Mouse (Mus musculus): ENCODE data around the gene Reep6. TPM values are rescaled to one million over a fixed set of nuclear protein-coding genes. Genes with fewer than 3 reads are reported as not detected.

Gene Reep6
- total RNA-seq, 2 experiments from 2014 or later, result 9.3 to 10.1 TPM

DNA sequence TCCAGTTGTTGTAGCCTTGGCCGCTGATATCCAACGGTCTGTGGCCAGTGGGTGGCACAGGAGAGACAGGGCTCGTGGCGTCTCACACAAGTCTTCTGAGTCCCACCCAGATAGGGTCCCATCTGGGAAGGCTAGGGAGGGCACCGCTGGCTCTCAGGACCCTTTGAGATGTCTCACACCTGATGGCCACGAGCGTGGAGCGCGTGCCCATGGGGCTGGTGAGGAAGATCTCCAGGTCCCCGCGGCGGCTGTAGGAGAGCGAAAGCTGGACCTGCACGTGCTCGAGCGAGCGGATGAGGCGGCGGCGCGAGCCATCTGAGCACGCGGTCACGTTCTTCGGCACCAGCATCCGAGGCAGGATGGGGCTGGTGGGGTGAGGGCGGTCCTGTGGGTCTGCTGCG is 6.9 kb upstream of the Reep6 start:
- intact Hi-C loops (cut with DNase I), result no loop called here
- peak in 1 of 2 experiments; percentile 72 for DNase-seq (ENCODE audit: extremely low spot score in 1 of 2, low spot score in 2 of 2)

DNA sequence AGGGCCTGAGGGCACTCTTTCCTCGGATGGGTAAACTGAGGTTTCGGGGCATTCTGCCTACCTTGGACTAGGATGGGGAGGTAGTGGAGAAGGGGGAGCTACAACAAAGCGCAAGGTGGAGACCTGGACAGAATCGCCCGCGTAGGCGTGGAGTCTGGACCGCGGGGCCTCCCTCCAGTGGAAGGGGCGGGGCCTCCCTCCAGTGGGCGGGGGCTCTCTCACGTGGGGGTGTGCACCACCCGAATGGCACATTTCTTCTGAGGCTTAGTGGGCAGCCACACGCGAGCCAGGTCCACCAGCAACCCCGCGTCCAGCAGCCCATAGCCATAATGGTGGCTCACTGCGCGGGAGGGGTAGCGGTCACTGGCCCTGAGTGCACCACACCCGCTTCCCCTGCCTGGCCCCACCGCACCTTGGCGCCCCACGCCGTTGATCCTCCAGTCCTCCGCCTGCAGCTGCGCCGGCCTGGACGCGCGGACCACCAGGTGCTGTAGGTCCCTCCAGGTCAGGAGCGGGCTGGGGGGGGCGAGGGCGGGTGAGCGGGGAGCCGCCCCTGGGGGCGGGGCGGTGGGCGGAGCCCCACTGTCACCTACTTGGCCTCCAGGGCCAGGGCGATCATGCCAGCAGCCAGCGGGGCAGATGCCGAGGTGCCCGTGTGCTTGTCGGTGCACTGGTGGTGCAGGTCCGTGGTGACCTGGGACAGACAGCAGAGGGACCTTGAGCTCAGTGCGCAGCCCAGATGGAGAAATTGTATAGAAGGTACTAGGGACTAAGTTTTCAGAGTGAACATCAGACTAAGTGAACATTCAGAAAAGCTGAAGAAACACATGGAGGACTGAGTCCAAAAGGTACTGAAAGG is 6.3 kb upstream of the Reep6 start:
- intact Hi-C loops (cut with DNase I), result no loop called here
- peak in 1 of 2 experiments; percentile 81 for DNase-seq (ENCODE audit: extremely low spot score in 1 of 2, low spot score in 2 of 2)

DNA sequence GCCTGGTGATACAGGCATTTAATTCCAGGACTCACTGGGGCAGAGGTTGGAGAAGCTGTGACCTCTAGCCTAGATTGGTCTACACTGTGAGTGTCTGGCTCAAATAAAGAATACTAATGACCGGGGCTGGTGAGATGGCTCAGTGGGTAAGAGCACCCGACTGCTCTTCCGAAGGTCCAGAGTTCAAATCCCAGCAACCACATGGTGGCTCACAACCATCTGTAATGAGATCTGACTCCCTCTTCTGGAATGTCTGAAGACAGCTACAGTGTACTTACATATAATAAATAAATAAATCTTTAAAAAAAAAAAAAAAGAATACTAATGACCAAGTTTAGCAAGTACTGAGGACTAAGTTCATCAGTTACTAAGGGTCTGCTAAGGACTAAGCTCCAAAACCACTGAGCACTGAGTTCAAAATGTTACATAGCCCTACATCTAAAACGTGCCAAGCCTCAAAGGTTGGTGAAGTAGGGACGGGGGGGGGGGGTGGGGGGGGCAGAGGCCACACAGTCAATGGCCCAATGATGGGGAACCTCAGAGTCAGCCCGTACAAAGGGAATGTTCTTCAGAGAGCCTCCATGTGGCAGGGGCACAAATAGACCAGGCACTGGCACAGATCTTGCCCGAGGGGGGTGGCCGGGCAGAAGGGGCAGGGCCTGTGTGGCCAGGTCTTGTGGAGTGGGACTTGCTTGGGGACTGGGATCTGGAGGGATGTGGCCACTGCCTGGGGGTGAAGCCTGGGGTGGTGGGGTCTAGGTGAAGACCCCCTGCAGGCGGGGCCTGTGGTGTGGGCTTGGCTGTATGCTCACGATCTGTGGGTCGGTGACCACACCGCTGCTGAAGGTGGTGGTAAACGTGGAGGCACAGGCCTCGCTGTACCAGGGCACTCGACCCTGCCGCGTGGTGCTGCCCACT is 5.4 kb upstream of the Reep6 start:
- DNase-seq (ENCODE audit: extremely low spot score in 1 of 2, low spot score in 2 of 2), result peak in 1 of 2 experiments; percentile 44

DNA sequence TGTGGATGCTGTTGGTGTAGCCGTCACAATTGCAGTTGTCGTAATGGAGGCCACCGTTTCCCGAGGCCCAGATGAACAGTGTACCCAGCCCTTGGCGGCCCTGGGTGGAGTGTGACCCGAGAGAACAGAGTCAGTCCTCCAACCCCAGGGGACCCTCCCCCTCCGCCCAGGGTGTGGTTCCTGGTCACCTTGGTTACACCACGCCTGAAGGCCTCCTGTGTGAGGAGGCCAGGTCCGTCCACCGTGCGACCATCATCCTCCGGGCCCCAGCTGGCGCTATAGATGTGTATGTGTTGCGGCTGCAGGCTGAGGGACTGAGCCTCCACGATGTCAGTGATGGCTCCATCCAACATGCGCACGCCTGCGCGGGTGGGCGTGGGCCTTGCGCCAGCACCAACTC is 4.7 kb upstream of the Reep6 start:
- intact Hi-C loops (cut with DNase I), result no loop called here
- DNase-seq (ENCODE audit: extremely low spot score in 1 of 2, low spot score in 2 of 2), result peak in 1 of 2 experiments; percentile 52

More for the DNA sequence above, 5.4 kb upstream of the Reep6 start:
- intact Hi-C loops (cut with DNase I), result no loop called here

DNA sequence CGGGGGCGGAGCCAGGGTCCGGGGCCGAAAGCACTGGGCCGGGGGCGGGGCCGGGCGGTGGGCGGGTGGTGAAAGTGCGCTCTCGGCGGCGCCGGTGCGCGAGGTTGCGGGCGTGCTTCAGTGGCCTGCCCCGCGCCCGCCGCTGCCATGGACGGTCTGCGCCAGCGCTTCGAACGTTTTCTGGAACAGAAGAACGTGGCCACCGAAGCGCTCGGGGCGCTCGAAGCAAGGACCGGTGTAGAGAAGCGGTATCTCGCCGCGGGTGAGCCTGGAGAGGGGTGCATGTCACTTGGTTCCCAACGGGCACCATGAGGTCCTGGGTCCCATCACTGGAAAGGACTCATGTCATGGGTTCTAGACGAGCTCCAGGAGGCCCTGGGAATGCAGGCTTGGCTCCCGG is 331 bp downstream of the Reep6 start:
- DNase-seq (ENCODE audit: extremely low spot score in 1 of 2, low spot score in 2 of 2), result no peak
- intact Hi-C loops (cut with DNase I), result no loop called here

DNA sequence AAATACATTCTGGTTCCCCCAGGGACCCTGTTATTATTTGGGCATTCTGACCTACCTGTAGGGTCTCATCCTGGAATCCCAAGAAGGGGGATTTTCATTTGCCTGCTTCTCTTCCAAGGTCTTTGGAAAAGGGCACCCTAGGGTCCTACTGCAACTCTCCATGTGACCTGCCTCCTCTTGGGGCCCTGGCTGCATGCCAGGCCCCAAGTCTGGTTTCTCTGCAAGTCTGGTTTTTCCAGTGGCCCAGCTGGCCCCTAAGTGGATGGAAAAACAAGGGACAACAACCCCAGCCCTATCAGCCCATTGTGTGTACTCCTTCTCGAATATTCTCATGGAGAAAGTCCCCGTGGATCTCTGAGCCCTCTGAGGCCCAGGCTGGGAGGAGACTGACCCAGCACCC is 1.1 kb downstream of the Reep6 start:
- intact Hi-C loops (cut with DNase I), result no loop called here
- DNase-seq (ENCODE audit: extremely low spot score in 1 of 2, low spot score in 2 of 2), result no peak

DNA sequence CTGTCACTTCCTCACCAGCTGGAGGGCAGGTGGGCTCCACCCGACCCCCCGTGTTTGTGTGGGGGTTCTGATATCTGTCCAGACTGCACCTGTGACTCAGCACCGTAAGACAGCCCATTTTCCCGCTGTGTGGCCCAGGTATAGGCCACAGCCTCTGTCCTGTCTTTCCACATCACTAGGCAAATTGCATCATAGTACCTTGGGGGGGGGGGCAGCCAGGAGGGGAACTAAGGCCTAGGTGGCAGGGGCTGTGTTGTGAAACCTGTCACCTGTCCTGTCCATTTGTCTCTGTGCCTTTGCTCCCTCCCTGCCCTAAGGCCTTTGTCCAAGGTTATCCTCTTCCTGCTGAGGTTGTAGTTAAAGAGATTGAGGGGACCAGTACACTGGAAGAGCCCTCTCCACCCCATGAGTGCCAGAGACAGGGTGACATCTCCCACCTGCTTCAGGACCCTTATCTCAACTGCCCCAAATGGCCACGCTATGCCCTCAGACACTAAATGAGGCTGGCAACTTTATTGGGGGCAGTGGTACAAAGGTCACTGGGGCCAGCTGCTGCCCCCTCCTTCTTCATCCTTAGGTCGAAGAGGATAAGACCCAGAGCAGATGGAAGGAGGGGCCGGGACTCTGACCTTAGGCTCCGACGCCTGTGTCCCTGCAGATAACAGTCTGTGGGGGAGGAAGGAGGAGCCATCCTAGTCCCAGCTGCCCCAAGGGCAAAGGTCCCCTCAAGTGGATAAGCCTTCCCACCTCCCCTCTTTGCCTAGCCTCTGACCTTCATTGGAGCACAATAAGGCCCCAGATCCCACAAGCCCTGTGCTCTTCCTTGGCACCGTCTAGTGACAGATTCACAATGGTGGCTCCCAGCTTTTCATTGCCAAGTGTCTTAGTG is 2.1 kb downstream of the Reep6 start:
- no peak for DNase-seq (ENCODE audit: extremely low spot score in 1 of 2, low spot score in 2 of 2)
- intact Hi-C loops (cut with DNase I), result no loop called here

DNA sequence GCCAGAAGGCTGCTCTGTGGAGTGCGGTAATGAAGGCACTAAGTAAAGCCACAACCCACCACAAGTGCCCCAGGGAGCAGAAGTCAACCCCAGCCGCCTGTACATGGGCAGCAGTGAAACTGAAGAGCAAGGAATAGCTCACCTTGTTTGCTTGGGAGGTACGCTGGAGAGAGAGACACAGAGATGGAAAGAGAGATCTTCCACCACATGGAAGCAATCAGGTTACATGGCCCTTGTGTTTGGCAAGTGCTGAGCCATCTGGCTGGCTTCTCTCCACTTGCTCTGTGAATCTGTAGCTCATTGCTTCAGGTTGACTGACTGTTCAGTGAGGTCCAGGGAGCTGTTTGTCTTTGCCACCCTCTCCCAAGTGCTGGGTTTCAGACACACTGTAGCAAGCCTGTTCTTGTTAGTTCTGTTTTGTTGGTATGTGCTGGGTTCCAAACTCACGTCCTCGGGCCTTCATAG is 2.8 kb downstream of the Reep6 start:
- intact Hi-C loops (cut with DNase I), result no loop called here
- DNase-seq (ENCODE audit: extremely low spot score in 1 of 2, low spot score in 2 of 2), result no peak

DNA sequence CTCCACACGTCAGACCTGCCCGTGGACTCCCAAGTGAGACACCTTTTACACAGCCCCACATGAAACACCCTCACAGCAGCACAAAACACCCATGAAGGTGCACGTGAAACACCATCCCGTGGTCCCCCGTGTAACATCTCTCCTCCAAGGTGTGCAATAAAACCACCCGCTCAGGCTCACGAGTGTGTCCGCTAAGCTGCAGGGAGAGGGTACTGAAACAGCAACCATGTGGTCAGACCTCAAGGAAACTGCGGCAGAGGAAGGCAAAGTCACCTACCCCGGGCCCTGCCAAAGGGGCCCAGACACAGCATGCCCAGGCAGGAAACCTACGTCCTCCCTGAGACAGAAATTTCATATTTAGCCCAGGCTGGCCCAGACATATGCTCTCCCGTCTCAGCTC is 6.5 kb downstream of the Reep6 start:
- DNase-seq (ENCODE audit: extremely low spot score in 1 of 2, low spot score in 2 of 2), result no peak
- intact Hi-C loops (cut with DNase I), result no loop called here

DNA sequence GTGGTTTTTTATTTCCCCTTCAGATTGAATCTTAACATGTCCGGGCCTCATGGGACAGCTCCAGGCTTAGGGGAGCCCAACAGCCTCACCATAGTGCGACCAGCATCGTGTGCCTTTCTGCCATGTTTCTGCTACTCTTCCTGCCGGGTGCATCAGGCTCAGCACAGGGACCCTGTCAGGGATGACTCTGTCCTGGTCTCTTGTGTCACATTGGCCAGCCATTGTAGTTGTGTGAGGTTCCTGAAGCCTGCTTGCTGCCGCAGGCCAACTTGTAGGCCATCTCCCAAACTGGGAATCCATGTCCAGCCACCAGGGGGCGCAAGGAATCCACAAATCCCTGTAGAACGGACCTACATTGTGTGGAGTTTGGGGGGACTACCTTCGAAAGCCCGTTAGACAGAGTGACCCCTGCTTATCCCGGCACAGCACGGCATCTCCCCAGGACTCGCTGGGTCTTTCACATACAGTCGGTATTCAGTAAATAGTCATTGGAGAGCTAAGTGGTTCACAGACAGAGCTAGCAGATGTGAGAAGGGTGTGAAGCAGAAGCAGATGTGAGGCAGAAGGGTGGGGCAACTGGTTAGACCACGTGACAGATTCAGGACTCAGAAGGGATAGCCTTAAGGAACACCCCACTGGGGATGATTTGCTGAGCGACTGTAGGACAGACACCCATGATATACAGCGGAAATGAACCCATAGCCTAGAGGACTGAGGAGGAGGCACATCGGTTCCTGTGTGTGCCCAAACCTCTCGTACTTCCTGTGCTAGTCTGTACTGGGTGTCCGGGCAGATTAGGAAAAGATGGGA is 10.4 kb downstream of the Reep6 start:
- DNase-seq (ENCODE audit: extremely low spot score in 1 of 2, low spot score in 2 of 2), result peak; percentile 74 to 86
- intact Hi-C loops (cut with DNase I), result loop anchor here (2.0 to 10.0 kb wide), 2 partner anchors 35 to 165 kb away; no protein-coding TSS in a partner anchor

DNA sequence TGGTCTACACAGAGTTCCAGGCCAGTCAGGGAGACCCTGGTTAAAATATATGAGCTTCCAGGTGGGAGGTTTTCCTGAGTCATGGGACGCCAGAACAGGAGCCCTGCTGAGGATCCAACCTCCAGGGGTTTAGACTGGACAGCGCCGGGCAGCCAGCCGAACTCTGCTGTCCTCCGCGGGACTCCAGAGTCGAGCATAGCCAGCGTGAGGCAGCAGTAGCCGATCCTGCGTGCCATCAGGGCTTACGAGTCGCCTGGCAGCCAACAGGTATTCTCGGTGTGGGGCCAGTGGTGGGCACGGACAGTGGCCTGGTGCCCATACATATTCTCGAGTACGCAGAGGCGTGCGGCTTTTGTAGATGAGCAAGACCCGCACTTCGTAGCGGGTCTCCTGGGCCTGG is 11.3 kb downstream of the Reep6 start:
- no peak for DNase-seq (ENCODE audit: extremely low spot score in 1 of 2, low spot score in 2 of 2)
- intact Hi-C loops (cut with DNase I), result loop anchor here (2.0 to 10.0 kb wide), 2 partner anchors 34 to 164 kb away; no protein-coding TSS in a partner anchor

DNA sequence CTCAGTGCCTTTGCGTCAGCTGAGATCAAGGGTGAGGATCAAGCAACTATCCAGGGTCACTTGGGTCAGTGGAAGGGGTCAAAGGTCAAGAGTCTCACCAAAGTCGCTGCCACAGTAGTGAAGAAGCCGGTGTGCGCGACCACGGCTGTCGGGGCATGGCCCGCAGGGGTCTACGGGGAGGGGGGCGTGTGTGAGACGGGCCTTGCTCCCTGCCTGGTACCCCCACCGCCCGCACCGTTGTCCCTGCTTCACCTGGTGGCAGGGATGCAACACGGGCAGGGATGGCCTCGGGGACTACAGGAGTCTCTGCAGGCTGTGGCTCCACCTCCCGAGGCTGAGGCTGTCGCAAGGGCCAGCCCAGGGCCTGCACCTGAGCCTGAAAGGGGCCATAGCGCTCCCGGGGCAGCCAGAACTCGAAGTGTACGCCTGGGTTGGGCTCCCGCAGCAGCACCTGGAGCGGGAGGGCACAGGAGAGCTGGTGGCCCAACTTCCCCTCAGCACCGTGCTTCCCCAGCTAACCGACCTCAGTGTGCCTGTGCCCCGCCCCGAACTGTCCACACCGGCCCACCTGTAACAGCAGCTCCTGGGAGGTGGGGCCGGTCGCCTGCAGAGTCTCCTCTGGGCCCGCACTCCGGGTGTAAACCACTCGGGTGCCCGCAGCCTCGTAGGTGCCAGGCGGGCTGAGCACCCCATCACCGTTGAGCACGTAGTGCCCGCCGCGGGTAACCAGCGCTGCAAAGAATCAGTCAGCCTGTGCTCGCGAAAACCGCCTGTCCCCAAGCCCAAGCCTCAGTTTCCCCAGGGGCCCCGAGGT is 11.9 kb downstream of the Reep6 start:
- intact Hi-C loops (cut with DNase I), result loop anchor here (2.0 to 10.0 kb wide), 2 partner anchors 33 to 163 kb away; no protein-coding TSS in a partner anchor

DNA sequence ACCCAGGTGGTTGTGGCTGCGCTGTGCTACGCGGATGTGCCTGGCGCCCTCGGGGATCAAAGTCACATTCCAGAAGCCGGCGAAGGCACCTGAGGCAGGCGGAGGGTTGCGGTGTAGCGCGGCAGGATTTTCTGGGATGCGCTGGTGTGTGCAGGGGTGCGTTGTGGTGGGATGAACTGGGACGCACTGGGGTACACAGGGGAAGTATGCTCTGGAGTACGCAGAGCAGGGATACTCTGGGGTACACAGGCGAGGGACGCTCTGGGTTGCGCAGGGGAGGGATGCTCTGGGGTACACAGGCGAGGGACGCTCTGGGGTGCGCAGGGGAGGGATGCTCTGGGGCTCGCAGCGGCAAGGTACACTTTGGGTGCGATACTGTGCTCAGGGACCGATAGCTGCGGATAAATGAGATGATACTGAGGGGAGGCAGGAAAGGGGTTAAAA is 12.6 kb downstream of the Reep6 start:
- no peak for DNase-seq (ENCODE audit: extremely low spot score in 1 of 2, low spot score in 2 of 2)
- intact Hi-C loops (cut with DNase I), result loop anchor here (10.0 kb wide), 1 partner anchor 162 kb away; no protein-coding TSS in a partner anchor

More for the DNA sequence above, 11.9 kb downstream of the Reep6 start:
- peak in 1 of 2 experiments; percentile 51 for DNase-seq (ENCODE audit: extremely low spot score in 1 of 2, low spot score in 2 of 2)

DNA sequence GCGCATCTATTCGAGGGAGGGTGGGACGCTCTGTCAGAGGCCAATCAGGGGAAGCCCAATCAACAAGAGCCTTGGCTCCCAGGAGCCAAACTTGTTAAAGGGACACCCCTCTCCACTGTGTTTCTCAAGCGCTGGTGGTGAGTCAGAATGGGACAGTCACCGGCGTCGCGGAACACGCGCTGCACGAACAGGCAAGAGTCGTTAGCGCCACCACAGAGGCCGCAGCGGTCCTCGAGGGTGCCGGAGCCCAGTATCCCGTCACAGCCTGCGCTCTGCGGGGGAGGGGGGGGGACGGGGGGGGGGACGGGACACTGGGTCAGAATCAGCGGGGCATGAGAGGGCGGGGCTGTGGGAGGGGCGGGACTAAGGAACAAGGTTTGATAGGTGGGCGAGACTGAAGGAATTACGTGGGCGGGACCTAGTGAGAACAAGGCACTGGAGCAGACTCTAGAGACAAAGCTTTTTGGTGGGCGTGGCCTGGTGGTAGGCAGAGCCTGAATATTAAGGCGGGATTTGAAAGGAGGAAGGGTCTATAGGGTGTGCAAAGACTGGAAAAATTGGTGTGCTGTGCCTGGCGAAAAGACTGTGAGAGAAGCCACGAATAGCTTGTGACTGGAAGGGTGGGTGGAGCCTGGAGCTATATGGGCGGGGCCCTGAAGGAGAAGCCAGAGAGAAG is 13.1 kb downstream of the Reep6 start:
- peak in 1 of 2 experiments; percentile 53 for DNase-seq (ENCODE audit: extremely low spot score in 1 of 2, low spot score in 2 of 2)
- intact Hi-C loops (cut with DNase I), result loop anchor here (10.0 kb wide), 1 partner anchor 162 kb away; no protein-coding TSS in a partner anchor

DNA sequence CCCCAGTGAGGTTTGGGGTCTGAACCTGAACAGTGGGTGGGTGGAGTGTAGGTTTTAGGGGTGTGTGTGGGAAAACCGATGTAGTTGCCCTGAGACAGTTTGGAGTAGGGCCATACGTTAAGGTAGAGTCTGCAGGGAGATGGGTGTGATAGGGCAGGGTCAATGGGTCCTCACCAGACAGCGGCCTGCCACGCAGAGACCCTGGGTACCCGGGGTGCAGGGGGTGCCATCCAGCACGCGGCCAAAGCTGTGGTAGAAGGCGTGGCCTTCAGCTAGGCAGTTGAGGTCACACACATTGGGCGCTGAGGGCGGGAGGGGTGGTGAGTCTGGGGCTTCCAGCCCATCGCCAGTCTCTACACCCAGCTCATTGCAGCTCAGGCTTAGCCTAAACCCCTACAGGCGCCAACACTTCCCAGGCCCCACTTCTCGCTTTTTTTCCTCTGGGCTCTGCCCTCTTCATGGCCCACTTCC is 13.7 kb downstream of the Reep6 start:
- intact Hi-C loops (cut with DNase I), result loop anchor here (10.0 kb wide), 1 partner anchor 161 kb away; no protein-coding TSS in a partner anchor
- no peak for DNase-seq (ENCODE audit: extremely low spot score in 1 of 2, low spot score in 2 of 2)

DNA sequence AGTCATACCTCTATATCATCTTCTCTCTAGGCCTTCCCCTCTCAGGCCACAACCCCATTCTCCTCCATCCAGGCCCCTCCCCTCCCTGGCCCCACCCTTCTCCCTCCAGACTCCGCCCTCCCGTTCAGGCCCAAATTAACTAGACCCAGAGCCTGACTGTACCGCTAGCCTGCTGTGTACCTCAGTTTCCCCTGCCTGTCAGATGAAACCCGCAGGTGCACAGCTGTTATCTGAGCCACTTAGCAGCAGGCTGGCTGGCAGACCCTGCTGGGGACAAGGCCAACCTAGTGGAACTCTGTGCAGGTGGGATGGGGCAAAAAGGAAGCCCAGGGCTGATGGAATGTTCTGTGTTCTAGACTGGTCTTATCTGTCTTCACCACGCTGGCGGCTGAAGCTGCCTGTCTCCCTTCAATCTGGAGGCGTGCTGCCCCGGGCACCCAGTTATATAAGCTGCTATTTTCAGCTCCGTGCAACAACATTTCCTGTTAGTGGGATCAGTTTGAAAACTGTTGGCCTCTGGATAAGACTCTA is 14.4 kb downstream of the Reep6 start:
- intact Hi-C loops (cut with DNase I), result loop anchor here (10.0 kb wide), 1 partner anchor 161 kb away; no protein-coding TSS in a partner anchor
- no peak for DNase-seq (ENCODE audit: extremely low spot score in 1 of 2, low spot score in 2 of 2)
